ENCODE assay signal across 8 mouse cellular contexts in genomic region chr2:168207883-168208282, GRCm38 (mm10). TPM values are rescaled to one million over a fixed set of nuclear protein-coding genes. Genes with fewer than 3 reads are reported as not detected.
A peak's percentile ranks its signal among the peaks of the same experiment; 100 is the strongest.
DNase-seq lines count a peak whose midpoint lies in the region; ATAC-seq and TF ChIP-seq lines count a peak whose summit lies in the region.

No protein-coding gene starts in this region.

- peak overlapping the region in 1 of 2 experiments; percentile 99; a peak in 2 of 4 replicates for H3K27ac ChIP-seq in heart, embryonic 14.5 days (replicated peaks in 1 of 2; ENCODE audit: control insufficient read depth in 1 of 2, insufficient read depth in 1 of 2, low read depth in 2 of 2, low read length in 2 of 2)
- no peak overlapping the region; the same call in 1 of the 2 replicates for H3K27ac ChIP-seq in ES-E14 (ENCODE audit: insufficient read depth, low read depth, low read length, poor library complexity, severe bottlenecking)
- peak overlapping the region; percentile 99 for H3K27ac ChIP-seq in hindbrain, embryonic 12.5 days
- H3K27ac ChIP-seq in midbrain, embryonic 10.5 days (replicated peaks): peak overlapping the region; percentile 100

- DNase-seq in heart, postnatal 10 days: no peak
- DNase-seq in ES-E14 (ENCODE audit: low read depth, low spot score): no peak
- DNase-seq in midbrain, embryonic 10.5 days (ENCODE audit: low spot score): no peak
- no peak for DNase-seq in Muller cell, postnatal 12 days (ENCODE audit: inconsistent ontology term)
- no peak for DNase-seq in frontal cortex, adult 2 months (ENCODE audit: extremely low spot score in 1 of 2, low spot score in 1 of 2)

- H3K9me3 ChIP-seq in heart, embryonic 14.5 days (ENCODE audit: control insufficient read depth, low read length): no peaks in the 10 kb centered on the region
- no peaks in the 10 kb centered on the region for H3K9me3 ChIP-seq in ES-E14 (ENCODE audit: control insufficient read depth, insufficient read depth, low read depth, low read length)
- no peaks in the 10 kb centered on the region for H3K9me3 ChIP-seq in hindbrain, embryonic 12.5 days (replicated peaks)
- H3K9me3 ChIP-seq in midbrain, embryonic 10.5 days (replicated peaks): 0 out of 2 replicates have a peak, but pooled peaks cover 5% of the 10 kb centered on the region

- H3K4me2 ChIP-seq in heart, embryonic 14.5 days (ENCODE audit: low read length): peak overlapping the region; percentile 84; the same call in 1 of the 2 replicates
- H3K4me2 ChIP-seq in hindbrain, embryonic 12.5 days (replicated peaks): no peak overlapping the region

- ATAC-seq in heart, embryonic 14.5 days (ENCODE audit: insufficient number of reproducible peaks, insufficient read depth, low FRiP score, low read depth): no peak
- 0 out of 2 replicates have a peak, but pooled peaks have one; percentile 4 for ATAC-seq in hindbrain, embryonic 12.5 days (ENCODE audit: low FRiP score)
- ATAC-seq in megakaryocyte progenitor cell, adult 5-6 weeks (replicated peaks; ENCODE audit: poor library complexity): no peak

- peaks cover 66% of the 10 kb centered on the region for H3K36me3 ChIP-seq in heart, embryonic 14.5 days (ENCODE audit: control insufficient read depth, insufficient read depth, low read length)
- peaks cover 21% of the 10 kb centered on the region for H3K36me3 ChIP-seq in ES-E14 (ENCODE audit: control insufficient read depth, insufficient read depth, low read length, poor library complexity, severe bottlenecking)
- peaks cover 53% of the 10 kb centered on the region for H3K36me3 ChIP-seq in hindbrain, embryonic 12.5 days
- H3K36me3 ChIP-seq in midbrain, embryonic 10.5 days: peaks cover 75% of the 10 kb centered on the region

- H3K4me3 ChIP-seq in heart, embryonic 14.5 days (ENCODE audit: control insufficient read depth in 1 of 2, insufficient read depth in 1 of 2, low read depth in 1 of 2, low read length in 2 of 2): no peak overlapping the region
- no peak overlapping the region for H3K4me3 ChIP-seq in ES-E14 (ENCODE audit: insufficient read depth in 1 of 2, low read depth in 1 of 2, low read length in 2 of 2, poor library complexity in 1 of 2, severe bottlenecking in 1 of 2)
- no peak overlapping the region for H3K4me3 ChIP-seq in hindbrain, embryonic 12.5 days
- H3K4me3 ChIP-seq in midbrain, embryonic 10.5 days: peak overlapping the region; percentile 100; the same call in 1 of the 2 replicates

- peaks cover 8 to 17% of the 10 kb centered on the region in 2 experiments for H3K4me1 ChIP-seq in heart, embryonic 14.5 days (ENCODE audit: control insufficient read depth in 2 of 2, insufficient read depth in 2 of 2, low read length in 2 of 2)
- H3K4me1 ChIP-seq in ES-E14 (ENCODE audit: control insufficient read depth in 2 of 2, insufficient read depth in 2 of 2, low read length in 2 of 2, poor library complexity in 1 of 2): peaks cover 2 to 8% of the 10 kb centered on the region in 2 experiments; a peak in 3 of 4 replicates
- H3K4me1 ChIP-seq in hindbrain, embryonic 12.5 days: peaks cover 23% of the 10 kb centered on the region
- peaks cover 24% of the 10 kb centered on the region for H3K4me1 ChIP-seq in midbrain, embryonic 10.5 days

- 92% methylated on average over 3 of the region's 3 CpGs for WGBS in heart, embryonic 14.5 days
- WGBS in hindbrain, embryonic 12.5 days: 97% methylated on average over 3 of the region's 3 CpGs
- WGBS in midbrain, embryonic 10.5 days: 95% methylated on average over 3 of the region's 3 CpGs

- no peaks in the 10 kb centered on the region for H3K27me3 ChIP-seq in heart, embryonic 14.5 days (ENCODE audit: control insufficient read depth, insufficient read depth, low read length)
- H3K27me3 ChIP-seq in hindbrain, embryonic 12.5 days: no peaks in the 10 kb centered on the region
- H3K27me3 ChIP-seq in midbrain, embryonic 10.5 days (ENCODE audit: low read depth, poor library complexity, severe bottlenecking): no peaks in the 10 kb centered on the region

- in situ Hi-C loops in ES-E14 (cut with MboI; ENCODE audit: low sequenced_read_pairs in 2 of 2, unreplicated experiment in 2 of 2): loop anchor here in 1 of 2 experiments (10.0 kb wide), 1 partner anchor 83 kb away; no protein-coding TSS in a partner anchor

- peak overlapping the region; percentile 100; the same call in 1 of the 2 replicates for H3K9ac ChIP-seq in heart, embryonic 14.5 days (ENCODE audit: low read length)
- peak overlapping the region; percentile 48; the same call in 1 of the 2 replicates for H3K9ac ChIP-seq in ES-E14 (ENCODE audit: insufficient read depth, low read depth, low read length, poor library complexity, severe bottlenecking)
- H3K9ac ChIP-seq in hindbrain, embryonic 12.5 days: no peak overlapping the region

- intact Hi-C loops in heart, postnatal 10 days (cut with DNase I): loop anchor here (2.0 kb wide), 1 partner anchor 17 kb away; no protein-coding TSS in a partner anchor

TF ChIP-seq in ES-E14, 5 proteins besides CTCF, POLR2A, EP300 and RAD21:
- no peak for TF ChIP-seq HCFC1 (IDR thresholded peaks at IDR 0.05; ENCODE audit: borderline replicate concordance, insufficient read depth, low read length)
- no peak for TF ChIP-seq ZC3H11A (IDR thresholded peaks at IDR 0.05; ENCODE audit: borderline replicate concordance, low read depth, low read length)
- no peak for TF ChIP-seq MAFK (IDR thresholded peaks at IDR 0.05; ENCODE audit: insufficient read depth, low read depth, low read length)
- TF ChIP-seq CHD2 (IDR thresholded peaks at IDR 0.05; ENCODE audit: low read depth, low read length): no peak
- no peak for TF ChIP-seq ZNF384 (IDR thresholded peaks at IDR 0.05; ENCODE audit: low read depth, low read length)
TF ChIP-seq in ES-E14: peak in this region for 0.

RNA-seq across cellular contexts. Expression of gene Adnp, which starts 1.0 kb away (rescaled TPM):
- 8.7 and 11.0 TPM in 2 replicates for polyA plus RNA-seq in heart, embryonic 14.5 days (2014; fragmentation: Nextera tagmentation; extraction: Ambion mirVana)
- 10 to 100 TPM; 47.0 to 53.1 TPM for total RNA-seq in heart, postnatal 10 days (2021)
- 13.2 and 15.9 TPM in 2 replicates for total RNA-seq in ES-E14 (2012; rRNA removed)
- 19.1 and 20.6 TPM in 2 replicates for polyA plus RNA-seq in hindbrain, embryonic 12.5 days (2016; fragmentation: Nextera tagmentation; extraction: Ambion mirVana)
- polyA plus RNA-seq in midbrain, embryonic 10.5 days (2016; fragmentation: Nextera tagmentation; extraction: Ambion mirVana): 1.7 and 2.5 TPM in 2 replicates
- polyA plus RNA-seq in frontal cortex, adult 2 months (2012; rRNA removed): 33.8 and 43.5 TPM in 2 replicates
- total RNA-seq in megakaryocyte progenitor cell, adult 5-6 weeks (2015): 23.3 and 27.9 TPM in 2 replicates
- total RNA-seq in megakaryocyte progenitor cell, adult 5-6 weeks (2017): 0.33 and 1.4 TPM in 2 replicates

RNA-seq across cellular contexts. Expression of gene Gm20716, which starts 22.3 kb away (rescaled TPM):
- polyA plus RNA-seq in heart, embryonic 14.5 days (2014; fragmentation: Nextera tagmentation; extraction: Ambion mirVana): 16.6 and 18.2 TPM in 2 replicates
- total RNA-seq in heart, postnatal 10 days (2021): 10 to 100 TPM; 21.0 to 24.2 TPM
- total RNA-seq in ES-E14 (2012; rRNA removed): 37.3 and 41.7 TPM in 2 replicates
- polyA plus RNA-seq in hindbrain, embryonic 12.5 days (2016; fragmentation: Nextera tagmentation; extraction: Ambion mirVana): 21.7 and 22.8 TPM in 2 replicates
- polyA plus RNA-seq in midbrain, embryonic 10.5 days (2016; fragmentation: Nextera tagmentation; extraction: Ambion mirVana): 17.2 and 18.1 TPM in 2 replicates
- polyA plus RNA-seq in frontal cortex, adult 2 months (2012; rRNA removed): 39.3 and 41.5 TPM in 2 replicates
- 53.3 and 58.6 TPM in 2 replicates for total RNA-seq in megakaryocyte progenitor cell, adult 5-6 weeks (2015)
- total RNA-seq in megakaryocyte progenitor cell, adult 5-6 weeks (2017): 34.5 and 42.4 TPM in 2 replicates

RNA-seq across cellular contexts. Expression of gene Dpm1, which starts 22.5 kb away (rescaled TPM):
- 80.4 and 91.8 TPM in 2 replicates for polyA plus RNA-seq in heart, embryonic 14.5 days (2014; fragmentation: Nextera tagmentation; extraction: Ambion mirVana)
- total RNA-seq in heart, postnatal 10 days (2021): 10 to 100 TPM; 59.4 to 64.5 TPM
- 40.1 and 47.3 TPM in 2 replicates for total RNA-seq in ES-E14 (2012; rRNA removed)
- polyA plus RNA-seq in hindbrain, embryonic 12.5 days (2016; fragmentation: Nextera tagmentation; extraction: Ambion mirVana): 77.2 and 83.6 TPM in 2 replicates
- 86.0 and 88.9 TPM in 2 replicates for polyA plus RNA-seq in midbrain, embryonic 10.5 days (2016; fragmentation: Nextera tagmentation; extraction: Ambion mirVana)
- 21.8 and 24.6 TPM in 2 replicates for polyA plus RNA-seq in frontal cortex, adult 2 months (2012; rRNA removed)
- 68.8 and 70.7 TPM in 2 replicates for total RNA-seq in megakaryocyte progenitor cell, adult 5-6 weeks (2015)
- 68.9 and 69.7 TPM in 2 replicates for total RNA-seq in megakaryocyte progenitor cell, adult 5-6 weeks (2017)

RNA-seq across cellular contexts. Expression of gene Mocs3, which starts 22.5 kb away (rescaled TPM):
- polyA plus RNA-seq in heart, embryonic 14.5 days (2014; fragmentation: Nextera tagmentation; extraction: Ambion mirVana): 4.7 and 5.9 TPM in 2 replicates
- total RNA-seq in heart, postnatal 10 days (2021): 1 to 10 TPM; 6.1 to 7.4 TPM
- 10.7 and 12.1 TPM in 2 replicates for total RNA-seq in ES-E14 (2012; rRNA removed)
- 12.2 and 13.7 TPM in 2 replicates for polyA plus RNA-seq in hindbrain, embryonic 12.5 days (2016; fragmentation: Nextera tagmentation; extraction: Ambion mirVana)
- polyA plus RNA-seq in midbrain, embryonic 10.5 days (2016; fragmentation: Nextera tagmentation; extraction: Ambion mirVana): 6.9 and 7.0 TPM in 2 replicates
- 11.8 and 13.0 TPM in 2 replicates for polyA plus RNA-seq in frontal cortex, adult 2 months (2012; rRNA removed)
- 7.8 and 10.9 TPM in 2 replicates for total RNA-seq in megakaryocyte progenitor cell, adult 5-6 weeks (2015)
- 2.6 TPM in 2 replicates for total RNA-seq in megakaryocyte progenitor cell, adult 5-6 weeks (2017)
